Mouse (Mus musculus): ENCODE results near the gene Slc23a2. TPM values are rescaled to one million over a fixed set of nuclear protein-coding genes. Genes with fewer than 3 reads are reported as not detected.

The Slc23a2 gene
- polyA plus RNA-seq, 1 experiment from 2014 or later = 11.8 TPM

DNA sequence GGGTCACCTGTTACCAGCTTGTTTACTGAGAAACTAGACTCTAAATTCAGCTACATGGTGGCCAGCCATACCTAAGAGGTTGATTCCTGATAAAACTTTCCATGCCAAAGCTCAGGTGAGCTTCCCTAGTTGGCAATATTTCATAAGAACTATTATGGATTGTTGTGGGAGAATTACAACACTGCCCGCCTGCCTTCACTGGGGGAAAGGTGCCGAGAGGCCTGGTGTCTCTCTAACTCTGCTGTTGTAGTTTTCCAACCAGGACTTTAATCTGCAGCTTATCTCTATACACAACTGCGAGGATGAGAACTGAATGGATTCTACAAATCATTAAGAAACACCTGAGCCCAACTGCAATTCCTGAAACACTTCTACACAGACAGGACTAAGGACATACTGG is 52.2 kb downstream of the Slc23a2 start:
- Histone ChIP-seq H3K27me3 (ENCODE audit: insufficient read depth, poor library complexity, severe bottlenecking) (no peaks in the 10 kb centered on the region), H3K4me3 (no peak overlapping the region), H3K27ac (no peak overlapping the region), H3K4me1 (replicated peaks) (peaks cover 11% of the 10 kb centered on the region), H3K9me3 (no peaks in the 10 kb centered on the region), H3K36me3 (peaks cover 14% of the 10 kb centered on the region)
- WGBS = 94% methylated on average over 3 of the region's 3 CpGs
- no peak for DNase-seq (ENCODE audit: low spot score)

DNA sequence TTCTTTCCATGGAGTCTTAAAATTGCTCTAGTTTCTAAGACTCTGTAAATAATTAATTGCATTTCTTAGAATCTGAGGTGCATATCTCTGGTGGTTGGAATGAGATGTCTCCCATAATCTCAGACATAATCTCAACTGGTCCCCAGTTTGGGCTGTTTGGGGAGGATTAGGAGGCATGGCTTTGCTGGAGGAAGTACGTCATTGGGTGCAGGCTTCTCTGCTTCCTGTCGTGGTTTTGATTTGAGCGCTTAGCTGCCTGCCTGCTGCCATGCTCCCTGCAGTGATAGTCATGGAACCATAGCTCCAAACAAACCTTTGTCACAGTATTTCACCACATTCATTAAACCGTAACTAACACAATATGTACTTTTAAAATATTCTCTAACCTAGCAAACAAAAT is 53.2 kb downstream of the Slc23a2 start:
- H3K9me3 ChIP-seq = no peaks in the 10 kb centered on the region
- no peak for DNase-seq (ENCODE audit: low spot score)
- no peak overlapping the region for H3K27ac ChIP-seq
- WGBS = 74% methylated on average over 4 of the region's 4 CpGs
- no peaks in the 10 kb centered on the region for H3K27me3 ChIP-seq (ENCODE audit: insufficient read depth, poor library complexity, severe bottlenecking)
- peaks cover 22% of the 10 kb centered on the region for H3K36me3 ChIP-seq
- peaks cover 11% of the 10 kb centered on the region for H3K4me1 ChIP-seq (replicated peaks)
- no peak overlapping the region for H3K4me3 ChIP-seq

DNA sequence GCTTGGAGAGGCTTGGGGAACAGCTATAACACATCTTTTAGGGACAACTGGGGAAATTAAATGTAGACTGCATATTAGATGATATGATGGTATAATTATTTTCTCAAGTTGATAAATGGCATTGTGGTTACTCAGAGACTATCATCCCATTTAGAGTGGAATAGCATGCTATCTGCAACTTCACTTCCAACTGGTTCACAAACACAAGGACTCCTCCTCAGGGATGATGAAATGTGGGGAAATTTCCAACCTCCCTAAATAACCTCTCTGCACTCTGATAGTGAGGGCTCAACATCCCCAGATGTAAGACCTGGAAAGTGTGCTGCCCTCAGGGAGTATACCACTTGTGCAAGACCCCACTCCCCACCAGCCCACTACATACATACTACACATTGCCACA is 60.1 kb downstream of the Slc23a2 start:
- Histone ChIP-seq H3K27me3 (ENCODE audit: insufficient read depth, poor library complexity, severe bottlenecking) (no peaks in the 10 kb centered on the region), H3K4me1 (replicated peaks) (no peaks in the 10 kb centered on the region), H3K27ac (no peak overlapping the region), H3K4me3 (no peak overlapping the region), H3K36me3 (peaks cover 37% of the 10 kb centered on the region), H3K9me3 (no peaks in the 10 kb centered on the region)
- no peak for DNase-seq (ENCODE audit: low spot score)

DNA sequence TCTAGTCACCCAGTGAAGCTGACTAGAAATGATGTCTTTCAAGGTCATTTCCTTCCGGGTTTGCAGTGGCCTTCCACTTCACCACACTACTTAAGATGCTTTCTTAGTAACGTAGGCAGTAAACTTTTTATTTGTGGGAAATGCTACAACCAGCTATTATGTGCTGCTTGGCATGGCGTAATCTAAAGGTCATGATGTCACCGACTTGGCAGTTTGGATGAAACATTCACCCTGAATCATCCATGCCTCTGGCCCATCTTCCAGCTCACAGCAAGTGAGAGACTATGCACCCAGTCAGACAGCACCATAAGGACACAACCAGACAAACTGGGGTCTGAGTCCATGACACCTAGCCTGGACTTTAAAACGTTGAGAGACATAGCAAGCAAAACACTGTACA is 60.5 kb downstream of the Slc23a2 start:
- no peak for DNase-seq (ENCODE audit: low spot score)
- WGBS = 91% methylated on average over 5 of the region's 5 CpGs
- Histone ChIP-seq H3K4me3 (no peak overlapping the region), H3K9me3 (no peaks in the 10 kb centered on the region), H3K36me3 (peaks cover 37% of the 10 kb centered on the region), H3K4me1 (replicated peaks) (no peaks in the 10 kb centered on the region), H3K27me3 (ENCODE audit: insufficient read depth, poor library complexity, severe bottlenecking) (no peaks in the 10 kb centered on the region), H3K27ac (no peak overlapping the region)

DNA sequence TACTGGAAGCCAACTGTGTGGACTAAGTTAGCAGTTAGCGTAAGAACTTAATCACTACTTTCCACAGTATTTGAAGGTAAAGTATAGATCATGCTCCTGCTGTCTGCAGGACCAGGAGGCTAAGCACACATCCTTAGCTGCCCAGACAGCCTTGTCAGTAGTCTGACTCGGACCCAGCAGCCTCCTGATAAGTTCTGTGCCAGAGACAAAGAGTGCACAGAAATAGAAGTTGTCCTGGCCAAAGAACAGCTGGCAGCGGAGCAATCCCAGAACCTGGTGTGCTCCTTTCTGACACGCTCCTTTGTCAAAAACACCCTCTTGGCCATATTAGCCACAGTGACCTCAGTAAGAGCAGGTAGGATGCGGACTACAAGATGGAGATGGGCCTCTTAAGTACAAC is 65.8 kb downstream of the Slc23a2 start:
- H3K27me3 ChIP-seq (ENCODE audit: insufficient read depth, poor library complexity, severe bottlenecking) = no peaks in the 10 kb centered on the region
- H3K4me1 ChIP-seq (replicated peaks) = no peaks in the 10 kb centered on the region; the same call in 1 of the 2 replicates
- no peaks in the 10 kb centered on the region for H3K9me3 ChIP-seq
- no peak overlapping the region for H3K4me3 ChIP-seq
- H3K36me3 ChIP-seq = peaks cover 12% of the 10 kb centered on the region; the same call in 1 of the 2 replicates
- H3K27ac ChIP-seq = no peak overlapping the region
- 76% methylated on average over 5 of the region's 5 CpGs for WGBS
- no peak for DNase-seq (ENCODE audit: low spot score)

DNA sequence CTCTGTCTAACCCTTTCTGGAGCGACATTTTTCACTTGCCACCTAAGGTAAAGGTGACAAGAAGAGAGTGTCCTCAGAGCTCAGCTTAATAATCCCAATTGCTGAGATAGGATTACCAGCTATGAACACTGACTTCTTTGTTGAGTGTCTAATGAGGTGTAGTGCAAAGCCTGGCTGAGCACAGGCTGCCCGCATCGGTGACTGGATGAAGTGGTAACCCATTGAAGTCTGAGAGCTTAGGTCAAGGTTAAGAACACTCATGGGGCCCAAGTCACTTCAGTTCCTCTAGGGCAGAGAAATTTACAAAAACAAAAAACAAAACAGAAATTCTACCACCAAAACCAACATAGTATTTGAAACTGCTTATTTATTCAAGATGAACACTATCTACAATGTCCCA is 71.9 kb downstream of the Slc23a2 start:
- Histone ChIP-seq H3K4me3 (no peak overlapping the region), H3K4me1 (replicated peaks) (peaks cover 4% of the 10 kb centered on the region; the same call in 1 of the 2 replicates), H3K36me3 (peaks cover 29% of the 10 kb centered on the region; the same call in 1 of the 2 replicates), H3K27ac (no peak overlapping the region), H3K9me3 (no peaks in the 10 kb centered on the region), H3K27me3 (ENCODE audit: insufficient read depth, poor library complexity, severe bottlenecking) (no peaks in the 10 kb centered on the region)
- no peak for DNase-seq (ENCODE audit: low spot score)
- 80% methylated on average over 3 of the region's 3 CpGs for WGBS

DNA sequence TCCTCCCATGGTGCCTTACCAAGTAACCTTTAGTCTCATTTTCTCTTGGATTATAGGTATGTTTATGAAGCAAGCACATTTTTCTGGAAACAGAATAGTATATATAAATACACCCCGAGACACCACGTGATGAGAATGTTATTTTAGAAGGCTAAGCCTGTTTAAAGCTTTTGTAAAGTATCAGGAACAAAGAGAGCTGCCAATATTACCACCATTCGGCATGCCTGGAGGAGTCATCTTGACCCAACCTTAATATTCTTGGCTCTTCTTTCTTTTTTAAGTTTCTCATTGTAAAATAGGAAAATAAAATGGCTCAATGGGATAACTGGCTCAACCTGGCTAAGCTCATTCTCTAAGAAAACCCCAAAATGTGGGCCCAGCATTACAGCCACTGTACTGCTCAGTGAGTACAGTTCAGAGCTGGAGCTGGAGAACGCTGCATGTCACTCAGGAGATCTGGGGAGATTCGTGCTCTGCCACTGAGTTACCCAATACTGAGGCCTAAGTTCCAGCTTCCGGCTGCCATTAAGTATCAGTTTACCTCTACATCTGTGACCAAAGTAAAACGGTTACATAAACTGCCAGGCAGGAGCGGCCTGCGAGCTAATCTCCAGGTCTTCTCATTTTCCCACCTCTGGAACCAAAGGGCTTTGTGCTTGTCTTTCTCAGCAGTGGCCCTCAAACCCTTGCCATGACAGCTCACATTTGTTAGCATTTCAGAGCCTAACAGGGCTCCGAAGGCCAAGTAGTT is 74.7 kb downstream of the Slc23a2 start:
- no peak overlapping the region for H3K4me3 ChIP-seq
- H3K27me3 ChIP-seq (ENCODE audit: insufficient read depth, poor library complexity, severe bottlenecking) = no peaks in the 10 kb centered on the region
- H3K36me3 ChIP-seq = peaks cover 31% of the 10 kb centered on the region; the same call in 1 of the 2 replicates
- WGBS = 80% methylated on average over 10 of the region's 10 CpGs
- H3K4me1 ChIP-seq (replicated peaks) = 0 out of 2 replicates have a peak, but pooled peaks cover 4% of the 10 kb centered on the region
- H3K9me3 ChIP-seq = no peaks in the 10 kb centered on the region
- no peak for DNase-seq (ENCODE audit: low spot score)
- no peak overlapping the region for H3K27ac ChIP-seq

DNA sequence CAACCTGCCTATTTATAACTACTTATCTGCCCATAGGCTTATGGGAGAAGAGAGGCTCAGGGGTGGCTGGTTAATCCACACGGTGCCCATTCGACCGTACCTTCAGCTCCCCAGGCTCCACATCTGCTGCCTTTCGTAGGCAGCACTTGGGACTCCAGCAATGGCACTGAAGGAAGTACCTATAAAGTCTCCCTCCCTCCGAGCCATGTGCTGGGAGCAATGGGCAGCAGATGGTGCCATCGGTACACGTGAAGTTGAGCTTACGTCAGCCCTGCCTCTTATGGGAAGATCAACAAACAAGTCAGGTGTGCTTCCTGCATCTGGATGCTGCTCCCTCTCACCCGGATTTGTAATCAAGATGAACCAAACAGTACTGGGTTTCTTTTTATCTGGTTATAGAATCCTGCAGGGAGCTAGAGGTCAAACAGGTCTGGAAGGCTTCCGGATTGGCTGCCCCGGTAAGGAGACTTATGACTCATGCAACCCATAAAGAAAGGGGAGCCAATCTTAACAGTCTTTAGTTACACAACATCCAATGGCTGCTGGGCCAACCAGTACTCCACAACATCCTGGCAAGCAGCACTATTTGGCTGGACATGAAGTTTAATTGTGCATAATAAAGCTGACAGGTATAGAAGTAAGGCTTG is 80.6 kb downstream of the Slc23a2 start:
- Histone ChIP-seq H3K27me3 (ENCODE audit: insufficient read depth, poor library complexity, severe bottlenecking) (no peaks in the 10 kb centered on the region), H3K4me3 (no peak overlapping the region), H3K9me3 (no peaks in the 10 kb centered on the region), H3K4me1 (replicated peaks) (no peaks in the 10 kb centered on the region), H3K27ac (no peak overlapping the region), H3K36me3 (peaks cover 21% of the 10 kb centered on the region)
- DNase-seq (ENCODE audit: low spot score) = no peak
- 89% methylated on average over 11 of the region's 11 CpGs for WGBS

DNA sequence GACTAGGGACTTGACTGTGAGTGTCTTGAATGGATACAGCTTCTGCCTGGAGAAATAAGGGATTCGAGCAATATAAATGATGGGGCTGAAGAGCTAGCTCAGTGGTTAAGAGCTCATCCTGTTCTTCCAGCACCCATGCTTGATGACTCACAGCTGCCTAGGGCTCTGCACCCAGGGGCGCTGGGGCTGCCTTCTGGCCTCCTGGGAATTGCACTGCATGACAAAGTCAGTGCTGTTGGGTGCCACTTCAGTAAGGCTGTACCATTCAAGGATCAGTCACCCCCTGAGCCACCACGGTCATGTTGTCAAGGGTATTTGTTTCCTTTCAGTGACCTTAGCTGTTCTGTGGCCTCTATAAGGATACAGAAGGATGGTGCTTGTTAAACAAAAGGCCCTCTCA is 81.1 kb downstream of the Slc23a2 start:
- Histone ChIP-seq H3K9me3 (no peaks in the 10 kb centered on the region), H3K4me3 (no peak overlapping the region), H3K27ac (no peak overlapping the region; the same call in 1 of the 2 replicates), H3K36me3 (peaks cover 23% of the 10 kb centered on the region), H3K27me3 (ENCODE audit: insufficient read depth, poor library complexity, severe bottlenecking) (no peaks in the 10 kb centered on the region), H3K4me1 (replicated peaks) (no peaks in the 10 kb centered on the region)
- 88% methylated on average over 3 of the region's 3 CpGs for WGBS
- no peak for DNase-seq (ENCODE audit: low spot score)

DNA sequence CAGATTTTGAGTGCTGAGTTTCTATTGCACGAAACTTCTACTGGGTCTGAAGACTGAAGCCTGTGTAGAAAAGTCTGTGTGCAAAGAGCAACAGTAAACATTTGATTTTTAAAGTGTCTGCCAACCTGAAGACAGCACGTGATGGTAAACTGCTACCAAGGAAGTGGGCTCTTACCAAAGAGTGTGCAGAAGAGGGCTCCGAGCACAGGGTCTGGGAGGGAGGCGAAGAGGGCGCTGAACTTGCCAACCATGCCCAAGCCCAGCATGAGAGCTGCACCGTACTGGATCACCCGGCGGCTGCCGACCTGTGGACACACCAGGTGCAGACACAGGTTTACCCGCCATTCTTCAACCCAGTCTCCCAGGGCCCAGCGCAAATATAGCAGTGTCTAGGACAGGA is 83.0 kb downstream of the Slc23a2 start:
- DNase-seq (ENCODE audit: low spot score) = no peak
- no peaks in the 10 kb centered on the region for H3K4me1 ChIP-seq (replicated peaks)
- no peak overlapping the region for H3K27ac ChIP-seq
- peaks cover 38% of the 10 kb centered on the region for H3K36me3 ChIP-seq
- H3K9me3 ChIP-seq = no peaks in the 10 kb centered on the region
- H3K4me3 ChIP-seq = no peak overlapping the region
- H3K27me3 ChIP-seq (ENCODE audit: insufficient read depth, poor library complexity, severe bottlenecking) = no peaks in the 10 kb centered on the region
- WGBS = 96% methylated on average over 11 of the region's 11 CpGs

DNA sequence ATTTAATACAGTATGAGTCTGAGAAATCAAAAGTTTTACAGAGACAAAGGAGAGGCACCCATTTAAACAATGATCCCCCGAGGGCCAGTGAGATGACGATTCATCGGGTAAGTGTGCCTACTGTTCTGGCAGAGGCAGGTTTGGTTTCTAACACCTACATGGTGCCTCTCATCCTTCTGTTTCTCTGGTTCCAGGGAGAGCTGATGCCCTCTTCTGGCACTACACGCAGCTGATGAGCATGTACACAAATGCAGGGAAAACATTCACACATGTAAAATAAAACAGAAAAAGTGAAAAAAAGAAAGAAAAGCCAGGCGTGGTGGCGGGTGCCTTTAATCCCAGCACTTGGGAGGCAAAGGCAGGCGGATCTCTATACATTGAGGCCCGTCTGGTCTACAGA is 85.0 kb downstream of the Slc23a2 start:
- H3K36me3 ChIP-seq = peaks cover 48% of the 10 kb centered on the region

DNA sequence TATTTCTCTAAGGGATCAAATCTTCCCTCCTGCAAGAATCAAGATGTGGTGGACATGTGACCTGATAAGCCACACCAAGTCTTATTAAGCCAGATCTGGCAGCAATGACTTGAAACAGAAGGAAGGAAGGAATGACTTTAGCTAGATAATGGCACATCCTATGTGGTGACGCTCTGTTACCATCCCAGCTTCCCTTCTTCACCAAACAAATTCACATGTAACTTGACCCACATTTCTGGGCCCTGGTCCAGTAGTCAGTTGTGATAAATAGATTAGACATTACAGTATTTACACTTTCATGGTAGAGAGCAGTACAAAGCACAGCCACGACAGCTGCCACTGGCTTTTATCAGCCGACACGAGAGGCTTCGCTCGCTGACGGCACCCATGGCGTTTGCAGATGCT is 89.6 kb downstream of the Slc23a2 start:
- peaks cover 39% of the 10 kb centered on the region for H3K36me3 ChIP-seq
- no peaks in the 10 kb centered on the region for H3K4me1 ChIP-seq (replicated peaks)
- no peak for DNase-seq (ENCODE audit: low spot score)
- H3K27ac ChIP-seq = no peak overlapping the region
- no peak overlapping the region for H3K4me3 ChIP-seq
- H3K27me3 ChIP-seq (ENCODE audit: insufficient read depth, poor library complexity, severe bottlenecking) = no peaks in the 10 kb centered on the region
- WGBS = 94% methylated on average over 8 of the region's 8 CpGs
- H3K9me3 ChIP-seq = no peaks in the 10 kb centered on the region

More for the DNA sequence above, 85.0 kb downstream of the Slc23a2 start:
- Histone ChIP-seq H3K9me3 (no peaks in the 10 kb centered on the region), H3K4me3 (no peak overlapping the region), H3K27me3 (ENCODE audit: insufficient read depth, poor library complexity, severe bottlenecking) (no peaks in the 10 kb centered on the region), H3K27ac (no peak overlapping the region), H3K4me1 (replicated peaks) (no peaks in the 10 kb centered on the region)
- DNase-seq (ENCODE audit: low spot score) = no peak
- WGBS = 90% methylated on average over 8 of the region's 8 CpGs

DNA sequence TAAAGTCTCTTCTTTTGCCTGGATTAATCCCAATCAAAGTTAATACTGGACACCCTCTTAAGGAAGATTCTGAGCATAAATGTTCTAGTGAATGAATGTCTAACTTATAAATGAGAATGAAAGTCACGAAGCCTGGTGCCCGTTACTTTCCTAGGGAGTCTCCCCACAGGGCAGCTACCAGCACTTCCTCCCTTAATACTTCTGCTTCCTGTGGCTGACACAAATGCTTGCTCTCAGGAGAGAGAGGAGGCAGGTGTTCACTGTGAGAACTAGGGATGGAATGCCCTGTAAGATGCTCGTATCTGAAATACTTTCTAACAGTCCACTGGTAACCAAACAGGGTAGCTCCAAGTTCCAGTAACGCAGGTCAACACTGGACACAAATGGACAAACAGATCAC is 91.1 kb downstream of the Slc23a2 start:
- peaks cover 30% of the 10 kb centered on the region for H3K36me3 ChIP-seq
- H3K27me3 ChIP-seq (ENCODE audit: insufficient read depth, poor library complexity, severe bottlenecking) = no peaks in the 10 kb centered on the region
- no peak overlapping the region for H3K4me3 ChIP-seq
- H3K27ac ChIP-seq = no peak overlapping the region
- no peak for DNase-seq (ENCODE audit: low spot score)
- no peaks in the 10 kb centered on the region for H3K9me3 ChIP-seq
- WGBS = 86% methylated on average over 4 of the region's 4 CpGs
- H3K4me1 ChIP-seq (replicated peaks) = no peaks in the 10 kb centered on the region

All from hindbrain, embryonic 10.5 days (tissue).